Mouse (Mus musculus) midbrain, embryonic 10.5 days (tissue): Measurements from ENCODE around the gene Pcgf6. TPM values are rescaled to one million over a fixed set of nuclear protein-coding genes. Genes with fewer than 3 reads are reported as not detected.

Experiments used
- DNase-seq: peaks from one replicate; pipeline ENCODE4 v3.0.0-alpha.2; 2017; ENCODE audit warnings: low spot score
- H3K27ac ChIP-seq: fragments of 300-500 bp; sonication (generic); replicated peaks from 2 replicates; pipeline ENCODE4 v1.5.1; 2016; ENCODE audit warnings: mild to moderate bottlenecking
- H3K27me3 ChIP-seq: fragments of 300-500 bp; sonication (generic); 2 replicates; pipeline ENCODE4 v1.6.1; 2016; ENCODE audit warnings: low read depth, mild to moderate bottlenecking; ENCODE audit not compliant: poor library complexity, severe bottlenecking
- H3K36me3 ChIP-seq: fragments of 300-500 bp; sonication (generic); 2 replicates; pipeline ENCODE4 v1.6.1; 2016; ENCODE audit warnings: mild to moderate bottlenecking, moderate library complexity
- H3K4me1 ChIP-seq: fragments of 300-500 bp; sonication (generic); 2 replicates; pipeline ENCODE4 v1.6.1; 2016
- H3K4me3 ChIP-seq: fragments of 300-500 bp; sonication (generic); 2 replicates; pipeline ENCODE4 v1.5.1; 2016; ENCODE audit warnings: mild to moderate bottlenecking, moderate library complexity
- H3K9me3 ChIP-seq: fragments of 300-500 bp; sonication (generic); replicated peaks from 2 replicates; pipeline ENCODE4 v1.6.1; 2016; ENCODE audit warnings: mild to moderate bottlenecking
- WGBS: fragments of 180-500 bp; shearing (Covaris S2); methylation state at CpG from one replicate; pipeline ENCODE4 v1.1.7; 2016; 5-methylcytosine and 5-hydroxymethylcytosine counted together
- polyA plus RNA-seq: library from polyadenylated mRNA; unstranded; fragments of >200 nt; fragmentation: Nextera tagmentation; extraction: Ambion mirVana; gene quantifications from 2 replicates; pipeline ENCODE4 v1.2.1, GENCODE M21; 2016

Gene Pcgf6
- polyA plus RNA-seq, 1 experiment from 2014 or later = 33.8 TPM

DNA sequence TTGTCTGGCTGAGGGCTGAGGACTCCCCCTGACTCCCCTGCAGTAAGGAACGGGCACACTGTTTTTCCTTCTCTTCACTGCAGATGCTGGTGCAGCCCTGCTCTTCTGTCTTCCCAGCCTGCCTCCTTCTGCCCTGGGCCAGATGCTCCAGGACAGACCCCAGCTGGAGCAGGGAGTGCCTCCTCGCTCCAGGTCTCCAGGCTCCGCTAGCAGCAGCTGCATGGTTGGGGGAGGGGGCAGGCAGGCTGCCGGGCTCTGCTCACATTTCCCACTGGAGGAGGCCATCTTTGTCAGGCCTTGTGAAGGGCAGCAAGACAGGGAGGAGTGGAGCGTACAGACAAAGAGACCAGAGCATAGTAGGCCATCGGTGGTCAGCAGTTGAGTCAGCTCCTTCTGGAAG is 31.4 kb downstream of the Pcgf6 start:
- 23% methylated on average over 6 of the region's 6 CpGs for WGBS
- Histone ChIP-seq H3K4me1 (peaks cover 37% of the 10 kb centered on the region), H3K9me3 (no peaks in the 10 kb centered on the region), H3K27me3 (peaks cover 48% of the 10 kb centered on the region), H3K36me3 (peaks cover 16% of the 10 kb centered on the region; the same call in 1 of the 2 replicates), H3K27ac (peak overlapping the region; percentile 71), H3K4me3 (peak overlapping the region; percentile 60)
- peak; percentile 57 for DNase-seq

DNA sequence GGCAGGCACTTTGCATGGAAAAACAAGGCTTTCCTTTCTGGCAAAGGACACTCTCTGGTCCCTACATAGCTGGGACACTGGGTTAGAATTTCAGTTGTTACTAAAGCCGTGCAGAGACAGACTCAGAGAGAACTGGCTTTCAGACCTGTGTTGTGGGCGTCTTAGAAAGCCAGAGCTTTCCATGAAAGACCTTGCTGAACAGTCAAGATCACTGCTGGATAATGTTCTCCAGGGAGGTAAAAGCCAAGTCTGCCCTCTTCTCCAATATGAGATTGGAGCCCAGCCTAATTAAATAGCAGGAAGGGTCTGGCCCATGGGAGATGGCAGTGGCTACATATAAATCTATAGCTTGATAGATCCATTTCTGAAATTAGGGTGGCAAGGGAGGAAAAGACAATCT is 32.4 kb downstream of the Pcgf6 start:
- H3K36me3 ChIP-seq = peaks cover 9% of the 10 kb centered on the region; the same call in 1 of the 2 replicates

DNA sequence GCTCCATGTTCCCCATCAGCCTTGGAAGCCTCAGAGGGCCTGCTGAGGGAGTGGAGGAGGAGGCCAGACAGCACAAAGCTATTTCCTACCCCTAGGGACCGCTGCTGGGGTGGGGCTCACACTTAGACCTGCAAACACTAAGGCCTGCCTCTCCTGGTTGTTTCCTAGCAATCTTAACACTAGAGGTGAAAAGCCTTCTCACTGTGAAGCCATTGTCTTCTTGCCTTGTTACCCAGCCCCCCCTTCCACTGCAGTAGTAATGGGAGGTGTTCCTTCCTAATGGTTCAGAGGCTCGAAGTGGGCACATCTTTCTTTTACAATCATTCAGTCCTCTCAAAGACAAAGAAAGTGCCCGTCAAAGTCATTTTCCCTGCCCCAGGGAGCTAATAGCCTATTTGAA is 32.9 kb downstream of the Pcgf6 start:
- Histone ChIP-seq H3K4me1 (peaks cover 48% of the 10 kb centered on the region), H3K36me3 (0 out of 2 replicates have a peak, but pooled peaks cover 6% of the 10 kb centered on the region), H3K27ac (peak overlapping the region; percentile 71), H3K27me3 (peaks cover 63% of the 10 kb centered on the region), H3K9me3 (no peaks in the 10 kb centered on the region), H3K4me3 (peak overlapping the region; percentile 60)
- DNase-seq = no peak
- WGBS = 6% methylated on average over 3 of the region's 3 CpGs

More for the DNA sequence above, 32.4 kb downstream of the Pcgf6 start:
- DNase-seq = no peak
- Histone ChIP-seq H3K9me3 (no peaks in the 10 kb centered on the region), H3K4me3 (peak overlapping the region; percentile 60), H3K27me3 (peaks cover 58% of the 10 kb centered on the region), H3K27ac (peak overlapping the region; percentile 71), H3K4me1 (peaks cover 47% of the 10 kb centered on the region)
- WGBS = 32% methylated on average over 2 of the region's 2 CpGs

DNA sequence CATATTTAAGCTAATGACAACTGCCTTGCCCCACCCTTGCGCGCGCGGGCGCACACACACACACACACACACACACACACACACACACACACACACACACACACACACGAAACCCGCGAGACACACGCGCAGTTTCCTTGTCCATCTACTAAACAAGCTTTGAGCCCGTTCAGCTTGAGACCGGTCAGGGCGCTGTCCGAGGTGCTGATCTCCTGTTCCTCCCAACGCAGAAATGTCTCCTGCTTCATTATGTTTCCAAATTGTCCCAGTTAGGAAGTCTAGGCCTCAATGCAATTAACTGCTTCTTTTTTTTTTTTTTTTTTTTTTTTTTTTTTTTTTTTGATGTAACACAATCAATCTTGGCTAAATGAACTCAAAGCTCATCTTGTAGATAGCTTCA is 34.2 kb downstream of the Pcgf6 start:
- Histone ChIP-seq H3K4me3 (peak overlapping the region; percentile 60), H3K4me1 (peaks cover 48% of the 10 kb centered on the region), H3K36me3 (no peaks in the 10 kb centered on the region), H3K9me3 (no peaks in the 10 kb centered on the region), H3K27me3 (peaks cover 76% of the 10 kb centered on the region), H3K27ac (no peak overlapping the region)
- peak; percentile 82 for DNase-seq
- WGBS = under 1% methylated on average over 15 of the region's 15 CpGs

DNA sequence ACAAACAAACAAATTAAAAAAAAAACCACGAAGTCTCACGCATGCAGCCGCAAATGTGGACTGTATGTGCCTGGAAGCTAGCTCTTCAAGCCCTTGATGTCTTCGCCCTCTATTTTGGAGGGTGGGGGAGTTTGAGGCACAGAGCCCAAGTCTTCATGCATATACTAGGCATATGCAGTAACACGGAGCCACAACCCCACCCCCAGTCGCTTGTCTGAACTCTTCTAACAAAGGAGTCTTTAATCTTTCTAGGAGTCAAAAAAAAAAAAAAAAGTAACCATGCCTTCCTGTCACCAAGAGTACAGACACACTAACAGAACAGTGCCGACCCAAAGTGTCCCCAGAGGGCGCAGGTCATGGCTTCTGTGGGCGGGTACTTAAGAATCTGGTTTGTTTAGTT is 34.7 kb downstream of the Pcgf6 start:
- 3% methylated on average over 9 of the region's 9 CpGs for WGBS
- peaks cover 79% of the 10 kb centered on the region for H3K27me3 ChIP-seq
- H3K27ac ChIP-seq = peak overlapping the region; percentile 79; the same call in 1 of the 2 replicates

DNA sequence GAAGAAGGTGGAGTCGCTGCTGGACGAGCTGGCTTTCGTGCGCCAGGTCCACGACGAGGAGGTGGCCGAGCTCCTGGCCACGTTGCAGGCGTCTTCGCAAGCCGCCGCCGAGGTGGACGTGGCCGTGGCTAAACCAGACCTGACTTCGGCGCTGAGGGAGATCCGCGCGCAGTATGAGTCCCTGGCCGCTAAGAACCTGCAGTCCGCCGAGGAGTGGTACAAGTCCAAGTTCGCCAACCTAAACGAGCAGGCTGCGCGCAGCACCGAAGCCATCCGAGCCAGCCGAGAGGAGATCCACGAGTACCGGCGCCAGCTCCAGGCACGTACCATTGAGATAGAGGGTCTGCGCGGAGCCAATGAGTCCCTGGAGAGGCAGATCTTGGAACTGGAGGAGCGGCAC is 35.3 kb downstream of the Pcgf6 start:
- peak overlapping the region; percentile 79 for H3K27ac ChIP-seq
- peaks cover 48% of the 10 kb centered on the region for H3K4me1 ChIP-seq
- H3K27me3 ChIP-seq = peaks cover 79% of the 10 kb centered on the region
- WGBS = under 1% methylated on average over 37 of the region's 37 CpGs
- no peaks in the 10 kb centered on the region for H3K36me3 ChIP-seq
- peak overlapping the region; percentile 60 for H3K4me3 ChIP-seq
- DNase-seq = no peak
- H3K9me3 ChIP-seq = no peaks in the 10 kb centered on the region

More for the DNA sequence above, 34.7 kb downstream of the Pcgf6 start:
- Histone ChIP-seq H3K9me3 (no peaks in the 10 kb centered on the region), H3K36me3 (no peaks in the 10 kb centered on the region), H3K4me1 (peaks cover 48% of the 10 kb centered on the region), H3K4me3 (peak overlapping the region; percentile 60)
- no peak for DNase-seq

DNA sequence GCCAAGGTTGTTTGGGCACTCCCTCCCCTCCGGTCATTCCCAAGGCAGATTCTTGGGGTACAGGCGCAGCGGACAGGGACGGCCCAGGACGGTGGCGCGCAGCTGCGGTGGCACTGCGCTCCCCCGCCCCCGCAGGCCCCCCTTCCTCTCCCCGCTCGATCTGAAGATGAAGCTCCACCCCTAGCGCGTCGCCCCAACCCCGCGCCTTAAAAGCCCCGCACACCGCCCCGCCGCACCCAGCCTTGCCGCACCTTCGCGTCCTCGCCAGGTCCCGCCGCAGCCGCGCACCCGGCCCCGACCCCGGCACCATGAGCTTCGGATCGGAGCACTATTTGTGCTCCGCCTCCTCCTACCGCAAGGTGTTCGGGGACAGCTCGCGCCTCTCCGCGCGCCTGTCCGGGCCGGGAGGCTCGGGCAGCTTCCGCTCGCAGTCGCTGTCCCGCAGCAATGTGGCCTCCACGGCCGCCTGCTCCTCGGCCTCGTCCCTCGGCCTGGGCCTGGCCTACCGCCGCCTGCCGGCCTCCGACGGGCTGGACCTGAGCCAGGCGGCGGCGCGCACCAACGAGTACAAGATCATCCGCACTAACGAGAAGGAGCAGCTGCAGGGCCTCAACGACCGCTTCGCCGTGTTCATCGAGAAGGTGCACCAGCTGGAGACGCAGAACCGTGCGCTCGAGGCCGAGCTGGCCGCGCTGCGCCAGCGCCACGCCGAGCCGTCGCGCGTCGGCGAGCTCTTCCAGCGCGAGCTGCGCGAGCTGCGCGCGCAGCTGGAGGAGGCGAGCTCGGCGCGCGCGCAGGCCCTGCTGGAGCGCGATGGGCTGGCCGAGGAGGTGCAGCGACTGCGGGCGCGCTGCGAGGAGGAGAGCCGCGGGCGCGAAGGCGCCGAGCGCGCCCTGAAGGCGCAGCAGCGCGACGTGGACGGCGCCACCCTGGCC is 36.0 kb downstream of the Pcgf6 start, which contains the start of the genes Ina and Nt5c2:
TSS of gene Ina (plus strand) at position 252 of the 935 bp plus-strand sequence.
TSS of gene Nt5c2 (minus strand) at position 707 of the 935 bp plus-strand sequence.
- Histone ChIP-seq H3K4me1 (peaks cover 46% of the 10 kb centered on the region), H3K27ac (peak within 1 kb of the TSS; percentile 79), H3K9me3 (no peaks in the 10 kb centered on the region), H3K4me3 (peak within 1 kb of the TSS; percentile 60), H3K36me3 (no peaks in the 10 kb centered on the region), H3K27me3 (peaks cover 79% of the 10 kb centered on the region)
- peak; percentile 66 for DNase-seq
- WGBS = under 1% methylated on average over 123 of the region's 124 CpGs

DNA sequence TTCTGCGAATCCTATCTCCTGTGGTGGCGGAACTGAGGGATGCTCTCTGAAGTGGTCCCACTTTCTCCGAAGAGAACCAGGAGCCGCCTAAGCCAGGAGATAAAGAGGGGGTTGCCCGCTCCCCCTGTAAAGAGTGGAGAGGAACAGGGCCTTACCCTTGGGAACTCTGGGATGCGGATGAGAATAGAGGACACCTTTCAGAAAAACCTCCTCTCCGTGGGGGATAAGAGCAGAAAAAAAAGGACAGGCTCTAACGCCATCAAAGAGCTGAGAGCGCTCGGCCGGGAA is 36.6 kb downstream of the Pcgf6 start:
- peaks cover 40% of the 10 kb centered on the region for H3K4me1 ChIP-seq
- no peak for DNase-seq
- H3K27me3 ChIP-seq = peaks cover 74% of the 10 kb centered on the region
- H3K36me3 ChIP-seq = no peaks in the 10 kb centered on the region
- H3K4me3 ChIP-seq = peak overlapping the region; percentile 60
- under 1% methylated on average over 11 of the region's 11 CpGs for WGBS
- peak overlapping the region; percentile 79 for H3K27ac ChIP-seq
- H3K9me3 ChIP-seq = no peaks in the 10 kb centered on the region

DNA sequence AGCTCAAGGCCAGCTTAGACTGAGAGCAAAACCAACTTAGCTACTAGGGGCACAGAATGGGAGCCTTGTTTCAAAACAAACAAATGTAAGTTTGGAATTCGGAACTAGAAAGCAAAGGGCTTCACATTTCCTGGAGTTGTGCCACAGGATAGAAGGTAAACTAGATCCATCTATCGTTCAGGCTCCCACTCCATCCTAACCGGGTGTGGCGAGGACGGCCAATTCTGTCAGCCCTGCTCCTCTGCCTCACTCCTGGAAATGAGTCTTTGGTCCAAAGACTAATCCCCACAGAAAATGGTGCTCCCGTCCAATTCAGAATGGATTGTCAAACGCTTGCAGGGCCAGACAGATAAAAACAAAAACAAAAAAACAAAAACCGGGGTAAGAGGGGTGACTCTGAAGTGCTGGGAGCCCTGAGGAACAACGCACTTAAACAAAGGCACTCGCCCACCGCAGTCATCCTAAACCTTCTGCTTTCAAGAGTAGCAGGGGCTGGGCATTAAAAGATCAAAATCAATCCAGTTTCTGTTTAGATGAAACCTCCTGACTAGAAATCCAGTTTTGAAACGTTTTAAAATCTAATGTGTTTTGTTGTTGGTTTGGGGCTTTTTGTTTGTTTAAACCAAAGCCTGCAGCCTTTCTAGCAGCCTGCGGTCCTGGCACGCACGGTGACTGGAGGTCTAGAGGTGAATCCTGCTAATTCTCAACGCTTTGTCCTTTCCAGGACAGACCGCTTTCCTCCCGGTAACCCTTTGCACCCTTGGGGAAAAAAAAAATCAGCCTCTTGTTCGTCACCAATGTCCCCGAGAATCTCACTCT is 37.2 kb downstream of the Pcgf6 start:
- no peaks in the 10 kb centered on the region for H3K9me3 ChIP-seq
- 11% methylated on average over 20 of the region's 20 CpGs for WGBS
- H3K27me3 ChIP-seq = peaks cover 72% of the 10 kb centered on the region
- no peak for DNase-seq
- H3K4me1 ChIP-seq = peaks cover 37% of the 10 kb centered on the region
- H3K27ac ChIP-seq = peak overlapping the region; percentile 79
- peak overlapping the region; percentile 60 for H3K4me3 ChIP-seq
- no peaks in the 10 kb centered on the region for H3K36me3 ChIP-seq

DNA sequence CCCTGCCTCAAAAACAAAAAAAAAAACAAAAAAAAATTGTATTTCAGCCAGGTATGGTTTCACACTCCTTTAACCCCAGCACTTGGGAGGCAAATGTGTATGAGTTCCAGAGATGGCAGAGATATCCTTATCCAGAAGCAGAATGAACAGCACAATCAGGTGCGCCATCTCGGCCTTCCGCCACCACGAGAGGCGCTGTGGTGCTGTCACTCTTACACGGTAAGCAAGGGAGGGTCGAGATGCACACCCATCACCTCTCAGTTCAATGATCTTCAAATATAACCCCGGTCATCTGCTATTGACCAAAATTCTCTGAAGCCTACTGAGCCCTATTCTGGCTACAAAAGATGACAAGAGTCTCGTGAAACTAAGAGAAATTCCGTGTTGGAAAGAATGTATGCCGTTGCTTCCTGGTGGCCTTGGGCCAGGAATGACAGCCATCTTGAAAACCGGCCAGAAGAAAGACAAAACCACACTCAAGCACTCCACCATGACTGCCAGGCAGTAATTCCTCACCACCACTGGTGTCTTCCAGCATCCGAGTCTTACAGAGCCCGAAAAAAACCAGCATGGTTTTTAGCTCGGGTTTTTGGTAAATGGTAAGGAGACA is 38.1 kb downstream of the Pcgf6 start:
- DNase-seq = no peak
- Histone ChIP-seq H3K27me3 (peaks cover 63% of the 10 kb centered on the region), H3K36me3 (no peaks in the 10 kb centered on the region), H3K9me3 (no peaks in the 10 kb centered on the region), H3K27ac (no peak overlapping the region), H3K4me1 (peaks cover 33% of the 10 kb centered on the region), H3K4me3 (no peak overlapping the region)
- WGBS = 92% methylated on average over 15 of the region's 15 CpGs

DNA sequence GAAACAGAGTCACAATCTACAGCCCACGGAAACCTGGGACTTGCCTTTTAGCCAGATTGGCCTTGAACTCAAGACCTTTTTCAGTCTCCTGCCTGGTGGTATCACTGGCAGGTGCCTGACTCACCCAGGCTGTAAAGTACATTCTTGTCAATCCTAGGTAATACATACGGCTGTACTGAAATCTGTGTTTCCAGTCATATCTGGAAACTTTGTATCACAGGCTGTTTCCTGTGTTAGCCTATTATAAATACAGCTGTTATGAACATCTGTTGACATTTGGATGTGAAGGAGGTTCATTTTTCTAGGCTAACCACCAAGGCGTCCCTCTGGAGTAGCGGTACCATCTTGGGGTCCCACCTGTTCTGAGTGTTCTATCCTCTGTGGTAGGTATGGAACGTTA is 40.8 kb downstream of the Pcgf6 start:
- WGBS = 91% methylated on average over 5 of the region's 5 CpGs
- Histone ChIP-seq H3K27ac (no peak overlapping the region), H3K36me3 (no peaks in the 10 kb centered on the region), H3K4me3 (no peak overlapping the region), H3K27me3 (peaks cover 37% of the 10 kb centered on the region), H3K4me1 (peaks cover 17% of the 10 kb centered on the region), H3K9me3 (no peaks in the 10 kb centered on the region)
- DNase-seq = no peak

DNA sequence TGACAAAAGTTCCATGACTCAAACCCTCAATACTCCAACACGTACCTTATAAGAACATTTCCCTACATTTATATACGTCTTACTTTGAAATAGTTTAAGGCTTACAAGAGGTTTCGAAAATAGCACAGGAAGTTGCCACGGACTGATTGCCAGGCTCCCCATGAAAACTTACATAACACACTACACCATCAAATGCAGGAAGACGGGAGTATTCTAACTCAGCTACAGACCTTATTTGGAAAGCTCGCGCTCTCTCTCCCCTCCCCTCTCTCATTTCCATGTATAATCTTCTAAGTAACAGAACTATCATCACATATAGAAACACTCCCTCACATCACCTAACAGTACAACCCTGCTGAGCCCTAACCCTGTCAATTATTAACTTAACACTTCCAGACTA is 41.3 kb downstream of the Pcgf6 start:
- no peak for DNase-seq
- WGBS = 91% methylated on average over 7 of the region's 7 CpGs
- no peaks in the 10 kb centered on the region for H3K36me3 ChIP-seq
- peaks cover 12% of the 10 kb centered on the region for H3K4me1 ChIP-seq
- H3K9me3 ChIP-seq = no peaks in the 10 kb centered on the region
- peaks cover 32% of the 10 kb centered on the region for H3K27me3 ChIP-seq
- H3K4me3 ChIP-seq = no peak overlapping the region
- H3K27ac ChIP-seq = no peak overlapping the region
